Mouse (Mus musculus) liver, embryonic 14.5 days (tissue): ENCODE measurements around the gene Bcl2l1. TPM values are rescaled to one million over a fixed set of nuclear protein-coding genes. Genes with fewer than 3 reads are reported as not detected.

Experiments
- ATAC-seq: fragments of 200-750 bp; cut with Nextera tagmentation; 2 replicates; pipeline ENCODE4 v1.8.0; 2017; ENCODE audit warnings: moderate number of reproducible peaks, mild to moderate bottlenecking, moderate library complexity; ENCODE audit not compliant: insufficient read depth
- DNase-seq, 3 experiments: peaks; one replicate each; pipeline ENCODE4 v3.0.0-alpha.2; 2012 to 2013; ENCODE audit warnings: low read depth in 3 of 3, low spot score in 3 of 3
- H3K27ac ChIP-seq: fragments of 300-500 bp; sonication (generic); 2 replicates; pipeline ENCODE4 v1.5.1; 2014; ENCODE audit warnings: moderate library complexity, mild to moderate bottlenecking, control low read depth, inconsistent platforms
- H3K27me3 ChIP-seq: fragments of 300-500 bp; sonication (generic); 2 replicates; pipeline ENCODE4 v1.6.1; 2014; ENCODE audit warnings: mild to moderate bottlenecking, low read length, moderate library complexity; ENCODE audit not compliant: control insufficient read depth, insufficient read depth
- H3K36me3 ChIP-seq: fragments of 300-500 bp; sonication (generic); replicated peaks from 2 replicates; pipeline ENCODE4 v1.6.1; 2014; ENCODE audit warnings: low read depth; ENCODE audit not compliant: control insufficient read depth, insufficient read depth
- H3K4me1 ChIP-seq, 2 experiments: fragments of 200-500 bp in 1 of 2; fragments of 300-500 bp in 1 of 2; sonication (generic) in 1 of 2; replicated peaks; 2 replicates each; pipeline ENCODE4 v1.6.1; 2012 to 2014; ENCODE audit warnings: antibody characterized with exemption in 1 of 2, inconsistent platforms in 1 of 2, low read length in 1 of 2; ENCODE audit not compliant: control insufficient read depth in 2 of 2, insufficient read depth in 2 of 2
- H3K4me2 ChIP-seq: fragments of 300-500 bp; sonication (generic); 2 replicates; pipeline ENCODE4 v1.6.1; 2014; ENCODE audit warnings: low read depth, mild to moderate bottlenecking, control low read depth, moderate library complexity
- H3K4me3 ChIP-seq, 2 experiments: fragments of 200-500 bp in 1 of 2; fragments of 300-500 bp in 1 of 2; sonication (generic) in 1 of 2; 2 replicates each; pipeline ENCODE4 v1.5.1; 2012 to 2014; ENCODE audit warnings: low read depth in 2 of 2, low read length in 2 of 2, mild to moderate bottlenecking in 2 of 2, control low read depth in 1 of 2, inconsistent platforms in 1 of 2, moderate library complexity in 1 of 2; ENCODE audit not compliant: insufficient read depth in 1 of 2
- H3K9ac ChIP-seq: fragments of 300-500 bp; sonication (generic); replicated peaks from 2 replicates; pipeline ENCODE4 v1.6.1; 2014; ENCODE audit warnings: mild to moderate bottlenecking, control low read depth, moderate library complexity
- H3K9me3 ChIP-seq: fragments of 300-500 bp; sonication (generic); 2 replicates; pipeline ENCODE4 v1.6.1; 2016; ENCODE audit warnings: low read length, mixed read lengths; ENCODE audit not compliant: control insufficient read depth
- CTCF ChIP-seq: IDR thresholded peaks from 2 replicates; pipeline ENCODE4 v1.5.1; 2016; ENCODE audit warnings: antibody characterized with exemption, low read depth, control low read depth
- EP300 ChIP-seq: IDR thresholded peaks from 2 replicates; pipeline ENCODE4 v1.6.1; 2016; ENCODE audit warnings: antibody characterized with exemption, low read depth
- WGBS: fragments of 180-500 bp; shearing (Covaris S2); extraction: QIAGEN DNeasy Blood & Tissue Kit; methylation state at CpG from one replicate; pipeline ENCODE4 v1.1.7; 2014; ENCODE audit not compliant: insufficient replicate concordance; 5-methylcytosine and 5-hydroxymethylcytosine counted together
- polyA plus RNA-seq, 2 experiments: library from polyadenylated mRNA; depleted of rRNA in 1 of 2; stranded (reverse) in 1 of 2; unstranded in 1 of 2; fragments of >200 nt; fragmentation: Nextera tagmentation in 1 of 2; extraction: Ambion mirVana in 1 of 2; gene quantifications; 2 replicates each; pipeline versions ENCODE4 v1.2.1 to v1.2.3; 2012 to 2014

Gene Bcl2l1
- polyA plus RNA-seq, 2 experiments = 72.2 to 172 TPM

DNA sequence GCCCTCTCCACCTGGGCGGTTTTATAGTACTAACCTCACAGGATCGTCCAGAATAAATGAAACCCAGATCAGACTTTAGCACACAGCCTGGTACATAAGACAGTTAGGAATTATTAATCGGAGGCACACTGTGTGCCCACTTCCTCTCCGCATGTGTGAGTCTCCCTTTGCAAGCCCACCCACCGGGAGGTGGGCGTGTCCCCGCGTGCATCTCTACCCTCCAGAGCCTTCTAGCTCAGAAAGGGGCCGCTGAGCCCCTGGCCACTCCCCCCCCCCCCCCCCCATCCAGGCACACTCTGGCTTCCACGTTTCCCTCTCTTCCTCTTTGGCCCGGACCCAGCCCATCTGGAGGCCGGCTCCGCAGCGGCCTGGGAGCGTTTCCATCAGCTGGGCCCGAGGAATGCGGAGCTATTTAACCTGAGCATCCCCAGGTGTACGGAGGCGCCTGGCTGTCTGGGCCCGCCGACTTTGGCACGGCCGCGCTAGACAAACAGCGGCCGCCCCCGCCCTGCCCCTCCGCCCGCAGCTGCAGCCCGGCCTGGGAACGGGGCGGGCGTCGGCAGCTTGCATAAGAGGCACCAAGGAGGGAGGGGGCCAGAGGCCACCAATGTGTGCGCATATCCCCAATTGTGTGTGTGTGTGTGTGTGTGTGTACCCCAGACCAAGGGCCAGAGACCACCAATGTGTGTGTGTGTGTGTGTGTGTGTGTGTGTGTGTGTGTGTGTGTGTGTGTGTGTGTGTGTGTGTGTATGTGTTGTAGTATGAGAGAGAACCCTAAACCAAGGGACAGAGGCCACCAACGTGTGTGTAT lies 92.3 kb downstream of the Bcl2l1 start:
- ATAC-seq (peak; percentile 58), DNase-seq (no peak)
- peak overlapping the region; percentile 53 for H3K9ac ChIP-seq
- H3K27ac ChIP-seq = peak overlapping the region; percentile 34
- 1% methylated on average over 34 of the region's 36 CpGs for WGBS
- peaks cover 30 to 52% of the 10 kb centered on the region in 2 experiments for H3K4me1 ChIP-seq
- H3K4me3 ChIP-seq = peak overlapping the region; percentile 33 to 53
- TF ChIP-seq CTCF = no peak
- TF ChIP-seq EP300 = no peak
- peaks cover 6% of the 10 kb centered on the region; the same call in 1 of the 2 replicates for H3K27me3 ChIP-seq
- H3K4me2 ChIP-seq = peak overlapping the region; percentile 93
- no peaks in the 10 kb centered on the region for H3K36me3 ChIP-seq
- H3K9me3 ChIP-seq = no peaks in the 10 kb centered on the region

DNA sequence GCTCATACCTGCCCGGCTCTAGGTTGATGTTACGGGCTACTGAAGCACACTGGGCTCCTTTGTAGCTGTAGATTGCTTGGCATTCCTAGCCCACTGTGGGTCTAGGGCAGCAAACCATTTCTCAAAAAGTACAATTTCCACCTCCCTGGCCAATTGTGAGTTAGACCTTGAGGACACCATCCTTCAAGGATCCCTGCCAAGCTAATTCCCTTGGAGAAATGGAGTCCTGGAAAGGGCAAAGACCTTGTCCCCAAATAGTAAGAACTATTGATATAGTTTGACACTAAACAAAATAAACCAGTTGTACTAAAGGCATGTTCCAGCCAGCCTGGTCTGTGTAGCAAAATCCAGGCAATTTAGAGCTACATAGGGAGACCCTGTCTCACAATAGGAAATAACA lies 93.2 kb downstream of the Bcl2l1 start:
- H3K9ac ChIP-seq = no peak overlapping the region
- H3K36me3 ChIP-seq = no peaks in the 10 kb centered on the region
- H3K27me3 ChIP-seq = peaks cover 6% of the 10 kb centered on the region; the same call in 1 of the 2 replicates
- no peak for DNase-seq
- H3K27ac ChIP-seq = peak overlapping the region; percentile 4
- peak overlapping the region; percentile 93 for H3K4me2 ChIP-seq
- TF ChIP-seq EP300 (no peak), CTCF (no peak)
- no peak for ATAC-seq
- H3K4me1 ChIP-seq = peaks cover 30 to 52% of the 10 kb centered on the region in 2 experiments
- 64% methylated on average over 2 of the region's 2 CpGs for WGBS
- peak overlapping the region; percentile 54 to 61 for H3K4me3 ChIP-seq
- no peaks in the 10 kb centered on the region for H3K9me3 ChIP-seq

DNA sequence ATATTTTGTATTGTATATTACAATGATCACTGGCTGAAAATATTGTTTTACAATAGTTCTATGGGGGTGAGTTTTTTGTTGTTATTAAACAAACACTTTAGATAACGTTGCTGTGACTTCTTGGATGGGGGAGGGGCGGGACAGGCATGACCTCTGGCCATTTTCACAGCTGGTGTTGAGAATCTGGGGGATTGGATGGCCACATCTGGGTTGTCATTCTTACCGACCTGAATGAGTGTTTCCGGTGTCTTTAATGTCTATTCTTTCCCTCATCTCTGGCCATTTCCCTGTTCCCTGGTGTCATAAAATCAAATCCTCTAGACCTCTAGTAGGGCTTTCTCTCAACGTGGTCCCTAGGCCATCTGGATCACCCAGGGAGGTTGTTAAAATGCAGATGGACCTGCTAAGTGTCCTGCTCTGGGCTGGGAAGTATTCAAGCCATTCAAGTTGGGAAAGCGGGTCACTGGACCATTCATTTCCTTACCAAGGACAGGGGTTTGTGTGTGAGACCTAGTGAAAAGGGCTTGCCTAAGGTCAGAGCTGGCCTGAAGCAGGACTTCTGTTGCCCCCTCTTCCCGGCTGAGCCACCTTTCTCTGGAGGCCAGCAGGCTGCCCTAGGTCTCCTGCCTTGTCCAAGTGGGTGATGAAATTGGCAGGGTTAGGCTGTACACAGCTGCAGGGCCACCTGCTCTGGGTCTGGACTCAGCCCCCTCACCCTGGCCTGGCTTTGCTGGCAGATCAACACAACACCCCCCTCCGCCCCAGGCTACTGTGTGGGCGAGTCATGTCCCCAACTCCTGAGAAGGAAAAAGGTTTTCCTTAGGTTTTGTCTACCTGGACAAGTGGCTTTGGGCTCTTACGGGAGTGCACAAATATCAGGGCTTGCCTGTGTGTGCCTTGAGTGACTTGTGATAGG lies 94.0 kb downstream of the Bcl2l1 start:
- WGBS = 18% methylated on average over 10 of the region's 10 CpGs
- ATAC-seq = no peak
- TF ChIP-seq EP300 (no peak), CTCF (no peak)
- H3K4me1 ChIP-seq = peaks cover 30 to 52% of the 10 kb centered on the region in 2 experiments
- peak overlapping the region; percentile 93 for H3K4me2 ChIP-seq
- no peaks in the 10 kb centered on the region for H3K9me3 ChIP-seq
- peak overlapping the region; percentile 69 for H3K9ac ChIP-seq
- H3K27me3 ChIP-seq = peaks cover 6% of the 10 kb centered on the region; the same call in 1 of the 2 replicates
- no peak for DNase-seq
- peak overlapping the region; percentile 10 for H3K27ac ChIP-seq
- peak overlapping the region; percentile 54 to 61 for H3K4me3 ChIP-seq
- H3K36me3 ChIP-seq = no peaks in the 10 kb centered on the region

DNA sequence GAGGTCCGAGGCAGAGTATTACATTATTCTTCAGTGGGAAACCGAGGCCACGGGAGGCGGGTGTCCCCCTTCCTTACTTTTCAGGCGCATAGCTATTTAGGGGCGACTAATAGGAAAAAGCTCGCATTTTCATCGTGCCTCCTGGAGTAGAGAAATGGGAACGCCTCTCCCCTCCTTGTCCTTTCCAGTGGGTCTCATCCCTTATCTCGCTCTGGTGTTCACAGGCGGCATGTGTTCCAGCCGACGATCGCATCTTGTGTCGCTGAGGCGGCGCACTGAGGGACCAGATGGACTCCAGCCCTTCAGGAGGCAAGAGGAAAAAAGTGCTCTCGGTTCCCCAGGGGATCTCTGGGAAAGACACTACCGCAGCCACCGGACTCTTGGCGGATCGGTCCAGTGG lies 94.8 kb downstream of the Bcl2l1 start:
- TF ChIP-seq CTCF (no peak), EP300 (no peak)
- H3K9ac ChIP-seq = peak overlapping the region; percentile 69
- H3K27ac ChIP-seq = peak overlapping the region; percentile 62
- H3K4me2 ChIP-seq = peak overlapping the region; percentile 93
- H3K27me3 ChIP-seq = peaks cover 6% of the 10 kb centered on the region; the same call in 1 of the 2 replicates
- H3K4me1 ChIP-seq = peaks cover 24 to 46% of the 10 kb centered on the region in 2 experiments
- ATAC-seq = no peak
- under 1% methylated on average over 22 of the region's 22 CpGs for WGBS
- peak overlapping the region; percentile 61 to 70 for H3K4me3 ChIP-seq
- no peaks in the 10 kb centered on the region for H3K36me3 ChIP-seq
- DNase-seq = peak in 2 of 3 experiments; percentile 57 to 63
- H3K9me3 ChIP-seq = no peaks in the 10 kb centered on the region
